Mouse (Mus musculus) myocyte (in vitro differentiated cells): ENCODE results near the gene Psph.
A peak's percentile ranks its signal among the peaks of the same experiment; 100 is the strongest.

Experiments
- MAX ChIP-seq: IDR thresholded peaks from one replicate; pipeline ENCODE4 v1.6.1; 2011; ENCODE audit warnings: low read depth, mild to moderate bottlenecking, control low read depth
- POLR2A ChIP-seq: IDR thresholded peaks from one replicate; pipeline ENCODE4 v1.6.1; 2011; ENCODE audit warnings: low read depth, mild to moderate bottlenecking, control low read depth, moderate library complexity; ENCODE audit not compliant: insufficient read length

DNA sequence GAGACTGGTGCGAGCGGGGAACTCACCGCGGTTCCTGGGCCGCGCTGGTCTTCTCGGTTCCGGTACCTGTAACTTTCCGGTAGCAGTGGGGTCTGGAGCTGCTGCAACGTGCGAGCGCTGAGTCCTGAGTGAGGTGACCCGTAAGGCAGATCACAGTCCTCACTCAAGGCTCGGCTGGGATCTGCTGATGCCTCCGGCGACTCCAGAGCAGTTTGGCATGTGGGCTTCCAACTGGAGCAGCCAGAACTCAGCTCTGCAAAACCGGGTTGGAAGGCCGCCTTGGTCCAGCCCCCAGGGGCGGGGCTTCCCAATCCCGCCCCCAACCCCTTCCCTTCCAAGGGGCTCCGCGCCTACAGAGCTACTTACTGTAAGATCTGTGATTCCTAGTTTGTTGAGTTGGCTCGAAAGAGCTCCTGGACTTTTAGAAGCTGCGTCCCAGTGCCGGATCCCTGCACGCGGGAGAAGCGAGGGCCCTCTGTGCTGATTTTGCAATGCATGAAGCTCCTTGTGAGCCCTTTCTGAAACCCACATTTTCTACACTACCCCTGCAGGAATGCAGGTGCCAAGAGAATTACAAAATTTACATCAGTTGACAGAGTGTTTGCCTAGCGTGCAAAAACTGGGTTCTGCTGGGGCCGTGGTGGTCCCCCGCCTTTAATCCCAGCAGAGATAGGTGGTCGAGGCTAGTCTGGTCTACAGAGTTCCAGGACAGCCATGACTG lies 8.1 kb downstream of the Psph start:
- TF ChIP-seq POLR2A: peak; percentile 95
- TF ChIP-seq MAX: no peak
